Mouse (Mus musculus) hindbrain, embryonic 14.5 days (tissue): Measurements from ENCODE around the gene B4galt5. TPM values are rescaled to one million over a fixed set of nuclear protein-coding genes. Genes with fewer than 3 reads are reported as not detected.
"Not testable (repeated sequence)": the region's sequence is repeated elsewhere in the genome, so short reads cannot be mapped to it uniquely, and the experiment has no call there.

ENCODE experiments used
- ATAC-seq: fragments of 200-750 bp; cut with Nextera tagmentation; 2 replicates; pipeline ENCODE4 v1.8.0; 2017; ENCODE audit warnings: moderate number of reproducible peaks, mild to moderate bottlenecking, moderate TSS enrichment, moderate library complexity; ENCODE audit not compliant: low FRiP score
- DNase-seq: peaks from one replicate; pipeline ENCODE4 v3.0.0-alpha.2; 2015; ENCODE audit warnings: low spot score
- H3K27ac ChIP-seq: fragments of 300-500 bp; sonication (generic); 2 replicates; pipeline ENCODE4 v1.5.1; 2014; ENCODE audit warnings: mild to moderate bottlenecking, moderate library complexity
- H3K27me3 ChIP-seq: fragments of 300-500 bp; sonication (generic); 2 replicates; pipeline ENCODE4 v1.6.1; 2014; ENCODE audit warnings: mild to moderate bottlenecking, low read length, mixed read lengths; ENCODE audit not compliant: control insufficient read depth, insufficient read depth
- H3K36me3 ChIP-seq: fragments of 300-500 bp; sonication (generic); replicated peaks from 2 replicates; pipeline ENCODE4 v1.6.1; 2014; ENCODE audit not compliant: control insufficient read depth, insufficient read depth
- H3K4me1 ChIP-seq: fragments of 300-500 bp; sonication (generic); replicated peaks from 2 replicates; pipeline ENCODE4 v1.6.1; 2014; ENCODE audit warnings: antibody characterized with exemption, low read length, mixed read lengths; ENCODE audit not compliant: control insufficient read depth, insufficient read depth
- H3K4me2 ChIP-seq: fragments of 300-500 bp; sonication (generic); replicated peaks from 2 replicates; pipeline ENCODE4 v1.6.1; 2014; ENCODE audit warnings: mild to moderate bottlenecking, moderate library complexity
- H3K4me3 ChIP-seq: fragments of 300-500 bp; sonication (generic); replicated peaks from 2 replicates; pipeline ENCODE4 v1.5.1; 2014; ENCODE audit warnings: mild to moderate bottlenecking, low read length
- H3K9ac ChIP-seq: fragments of 300-500 bp; sonication (generic); 2 replicates; pipeline ENCODE4 v1.6.1; 2014
- H3K9me3 ChIP-seq: fragments of 300-500 bp; sonication (generic); 2 replicates; pipeline ENCODE4 v1.6.1; 2016; ENCODE audit warnings: low read length; ENCODE audit not compliant: control insufficient read depth
- WGBS: fragments of 180-500 bp; shearing (Covaris S2); extraction: QIAGEN DNeasy Blood & Tissue Kit; methylation state at CpG from one replicate; pipeline ENCODE4 v1.1.7; 2014; 5-methylcytosine and 5-hydroxymethylcytosine counted together
- polyA plus RNA-seq: library from polyadenylated mRNA; unstranded; fragments of >200 nt; fragmentation: Nextera tagmentation; extraction: Ambion mirVana; gene quantifications from 2 replicates; pipeline ENCODE4 v1.2.1, GENCODE M21; 2014

Gene B4galt5
- 24.7 and 33.3 TPM in 2 replicates for polyA plus RNA-seq

DNA sequence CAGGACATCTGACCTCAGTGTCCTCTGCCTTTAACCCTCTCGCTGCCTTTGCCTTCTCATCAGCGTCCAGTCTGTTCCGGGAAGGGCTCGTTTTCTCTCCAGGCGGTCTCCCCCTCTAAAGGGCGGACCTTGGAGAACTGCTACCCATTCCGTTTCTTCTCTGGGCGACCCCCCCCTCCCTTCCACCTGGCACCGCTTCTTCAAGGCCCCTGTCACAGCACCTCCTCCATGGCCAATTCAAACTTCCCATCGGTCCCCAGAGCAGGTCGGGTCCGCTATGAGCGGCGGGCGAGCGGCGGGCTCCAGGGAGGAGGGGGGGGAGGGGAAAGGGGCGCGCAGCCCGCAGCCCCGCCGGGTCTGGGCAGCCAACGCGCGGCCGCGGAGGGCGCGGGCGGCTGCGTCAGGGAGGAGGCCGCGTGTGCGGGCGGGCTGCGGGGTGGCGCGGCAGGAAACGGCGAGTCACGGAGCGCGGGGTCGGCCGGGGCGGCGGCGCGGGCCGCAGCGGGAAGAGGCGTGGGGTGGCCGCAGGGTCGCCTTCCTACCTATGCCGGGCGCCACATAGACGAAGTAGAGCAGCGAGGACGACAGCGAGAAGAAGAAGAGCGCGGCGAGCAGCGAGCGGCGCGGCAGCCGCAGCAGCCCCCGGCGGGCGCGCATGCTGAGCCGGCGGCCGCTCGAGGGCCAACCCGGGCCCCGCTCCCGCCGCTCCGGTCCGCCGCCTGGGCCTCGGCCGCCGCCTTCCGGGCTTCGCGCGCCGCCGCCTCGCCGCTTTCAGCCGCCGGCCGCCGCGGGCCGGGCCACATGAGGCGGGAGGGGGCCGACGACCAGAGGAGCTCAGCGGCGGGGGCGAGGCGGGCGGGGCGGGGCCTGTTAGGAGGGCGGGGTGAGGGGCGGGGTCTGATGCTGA is at the start of gene B4galt5:
TSS of gene B4galt5 (minus strand) at position 808 of the 907 bp plus-strand sequence.
- Histone ChIP-seq H3K4me1 (peaks cover 20% of the 10 kb centered on the region), H3K4me2 (peak within 1 kb of the TSS; percentile 85), H3K27me3 (0 out of 2 replicates have a peak, but pooled peaks cover 2% of the 10 kb centered on the region), H3K4me3 (peak within 1 kb of the TSS; percentile 80), H3K36me3 (no peaks in the 10 kb centered on the region), H3K9ac (peak within 1 kb of the TSS; percentile 89), H3K27ac (peak within 1 kb of the TSS; percentile 90), H3K9me3 (no peaks in the 10 kb centered on the region)
- under 1% methylated on average over 53 of the region's 111 CpGs for WGBS
- DNase-seq, result no peak
- ATAC-seq, result no peak; the same call in none of the 2 replicates

DNA sequence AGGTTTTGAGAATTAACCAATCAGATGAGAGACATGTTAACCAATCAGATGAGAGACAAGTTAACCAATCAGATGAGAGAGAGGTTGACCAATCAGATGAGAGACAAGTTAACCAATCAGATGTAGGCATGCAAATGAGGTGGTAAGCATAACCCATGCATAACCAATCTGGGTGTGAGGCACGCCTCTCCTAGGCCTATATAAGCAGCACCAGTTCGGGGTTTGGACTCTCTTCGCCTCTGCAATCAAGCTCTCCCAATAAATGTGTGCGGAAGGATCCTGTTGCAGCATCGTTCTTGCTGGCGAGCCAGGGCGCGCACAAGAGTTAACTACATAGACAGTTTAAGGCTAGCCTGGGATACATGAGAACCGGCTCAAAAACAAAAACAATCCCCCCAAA is 47.4 kb upstream of the B4galt5 start:
- H3K4me1 ChIP-seq, H3K9ac ChIP-seq, H3K4me2 ChIP-seq, H3K4me3 ChIP-seq, ATAC-seq, H3K9me3 ChIP-seq, H3K27me3 ChIP-seq, H3K27ac ChIP-seq, DNase-seq, H3K36me3 ChIP-seq: not testable (repeated sequence)
- 97% methylated on average over 9 of the region's 9 CpGs for WGBS

DNA sequence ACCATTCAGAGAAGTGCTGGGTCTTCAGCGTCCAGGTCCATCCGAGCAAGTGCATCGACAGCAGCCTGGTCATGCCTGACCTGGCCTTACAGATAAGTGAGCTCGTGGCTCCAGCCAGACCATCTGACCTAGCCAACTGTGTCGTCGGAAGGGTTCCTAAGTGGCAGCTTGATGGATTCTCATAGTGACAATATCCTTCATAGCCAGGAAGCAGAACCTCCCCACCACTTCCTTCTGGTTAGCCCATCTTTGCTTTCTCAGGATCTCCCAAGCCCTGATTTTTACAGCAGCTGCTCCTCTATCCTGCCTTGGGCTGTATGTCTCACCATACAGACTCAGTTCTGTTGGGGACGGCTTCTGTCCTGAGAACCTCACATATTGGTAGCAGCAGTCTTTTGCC is 45.4 kb upstream of the B4galt5 start:
- Histone ChIP-seq H3K9me3 (no peaks in the 10 kb centered on the region), H3K27me3 (no peaks in the 10 kb centered on the region), H3K27ac (no peak overlapping the region), H3K4me2 (no peak overlapping the region), H3K4me1 (no peaks in the 10 kb centered on the region), H3K4me3 (no peak overlapping the region), H3K36me3 (no peaks in the 10 kb centered on the region), H3K9ac (no peak overlapping the region)
- 82% methylated on average over 7 of the region's 7 CpGs for WGBS
- DNase-seq, result no peak
- no peak for ATAC-seq

DNA sequence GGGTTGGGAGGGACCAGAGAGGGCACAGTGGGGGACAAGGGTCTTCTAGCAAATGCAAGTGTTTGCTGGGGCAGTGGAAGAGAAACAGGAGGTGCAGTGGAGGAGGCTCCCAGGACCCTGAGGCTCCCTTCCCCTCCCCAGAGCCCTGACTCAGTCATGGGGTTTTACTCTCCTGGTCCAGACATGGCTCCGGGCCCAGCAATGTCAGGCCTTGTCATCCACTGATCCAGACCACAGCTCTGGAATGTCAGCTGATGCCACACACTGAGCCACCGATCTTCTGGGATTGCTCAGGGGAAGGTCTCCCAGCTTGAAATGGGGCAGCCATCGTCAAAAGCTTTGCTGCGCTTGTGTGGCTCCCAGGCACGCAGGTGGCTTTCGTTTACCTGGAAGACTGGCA is 38.0 kb upstream of the B4galt5 start:
- no peaks in the 10 kb centered on the region for H3K4me1 ChIP-seq
- no peak overlapping the region for H3K4me3 ChIP-seq
- H3K9ac ChIP-seq, result no peak overlapping the region
- no peak overlapping the region for H3K27ac ChIP-seq
- H3K4me2 ChIP-seq, result no peak overlapping the region
- no peaks in the 10 kb centered on the region for H3K27me3 ChIP-seq
- DNase-seq (no peak), ATAC-seq (no peak)
- no peaks in the 10 kb centered on the region for H3K36me3 ChIP-seq
- WGBS, result 80% methylated on average over 6 of the region's 6 CpGs
- H3K9me3 ChIP-seq, result no peaks in the 10 kb centered on the region

DNA sequence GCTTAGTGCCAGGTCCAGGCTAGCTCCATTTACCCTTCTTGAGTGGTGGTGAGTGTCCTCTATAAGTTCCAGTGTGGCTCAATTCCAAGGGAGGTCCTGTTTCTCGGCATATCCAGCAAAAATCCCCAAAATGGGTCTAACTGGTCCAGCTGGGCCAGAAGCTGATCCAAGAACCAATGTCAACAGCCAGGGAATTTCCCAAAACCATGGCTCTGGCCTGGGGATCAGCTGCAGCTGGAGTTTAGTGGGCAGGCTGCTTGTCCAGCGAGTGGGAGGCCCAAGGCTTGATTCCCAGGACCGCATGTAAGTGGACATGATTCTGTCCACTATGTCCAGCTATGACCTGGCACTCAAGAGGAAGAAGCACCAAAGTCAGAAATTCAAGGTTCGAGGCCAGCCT is 37.5 kb upstream of the B4galt5 start:
- no peak overlapping the region for H3K4me2 ChIP-seq
- no peak for DNase-seq
- H3K9me3 ChIP-seq, result no peaks in the 10 kb centered on the region
- WGBS, result 87% methylated on average over 4 of the region's 4 CpGs
- no peak overlapping the region for H3K27ac ChIP-seq
- no peak overlapping the region for H3K4me3 ChIP-seq
- H3K4me1 ChIP-seq, result no peaks in the 10 kb centered on the region
- no peaks in the 10 kb centered on the region for H3K36me3 ChIP-seq
- H3K9ac ChIP-seq, result no peak overlapping the region
- no peaks in the 10 kb centered on the region for H3K27me3 ChIP-seq
- ATAC-seq, result no peak

DNA sequence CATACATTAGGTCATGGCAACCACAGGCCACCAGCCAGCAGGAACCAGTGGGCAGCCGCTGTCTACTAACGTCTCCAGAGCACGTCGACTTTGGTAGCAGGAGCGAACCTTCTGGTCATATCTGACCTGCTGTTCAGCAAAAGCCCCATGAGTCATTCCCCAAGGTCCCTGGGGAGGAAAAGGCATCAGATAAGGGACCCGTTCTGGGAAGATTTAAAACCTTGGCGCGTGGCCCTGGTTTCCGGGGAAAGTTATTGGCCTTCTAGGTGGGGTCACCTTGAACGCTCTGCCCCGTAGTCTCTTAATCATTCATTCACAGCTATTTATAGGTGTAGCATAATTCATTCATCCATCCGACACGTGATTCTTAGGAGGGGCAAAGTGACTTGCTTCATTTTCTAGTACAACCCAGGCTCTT is 34.7 kb upstream of the B4galt5 start:
- Histone ChIP-seq H3K27ac (no peak overlapping the region), H3K4me2 (no peak overlapping the region), H3K9ac (no peak overlapping the region), H3K9me3 (no peaks in the 10 kb centered on the region), H3K36me3 (no peaks in the 10 kb centered on the region), H3K4me3 (no peak overlapping the region), H3K27me3 (no peaks in the 10 kb centered on the region), H3K4me1 (no peaks in the 10 kb centered on the region; the same call in 1 of the 2 replicates)
- DNase-seq, result no peak
- WGBS, result 90% methylated on average over 13 of the region's 13 CpGs
- ATAC-seq, result no peak

DNA sequence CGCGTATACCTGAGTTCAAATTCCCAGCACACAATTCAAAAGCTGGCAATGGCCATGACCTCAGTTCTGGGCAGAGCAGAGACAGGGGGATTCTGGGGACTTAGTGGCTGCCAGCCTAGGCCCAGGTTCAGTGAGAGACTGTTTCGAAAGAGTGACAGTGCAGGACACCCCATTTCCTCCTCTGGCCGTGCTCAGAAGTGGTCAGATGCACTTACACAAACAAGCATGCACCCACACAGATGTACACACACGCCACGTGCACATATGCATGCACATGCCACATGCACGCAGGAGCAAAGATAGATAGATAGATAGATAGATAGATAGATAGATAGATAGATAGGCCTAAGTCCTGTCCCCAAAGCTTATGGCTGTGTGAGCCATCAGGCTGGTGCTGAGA is 33.4 kb upstream of the B4galt5 start:
- H3K27me3 ChIP-seq, result no peaks in the 10 kb centered on the region
- no peaks in the 10 kb centered on the region for H3K9me3 ChIP-seq
- H3K4me3 ChIP-seq, result no peak overlapping the region
- H3K4me1 ChIP-seq, result no peaks in the 10 kb centered on the region; the same call in 1 of the 2 replicates
- no peaks in the 10 kb centered on the region for H3K36me3 ChIP-seq
- WGBS, result 91% methylated on average over 7 of the region's 7 CpGs
- H3K9ac ChIP-seq, result no peak overlapping the region
- no peak for ATAC-seq
- H3K27ac ChIP-seq, result no peak overlapping the region
- DNase-seq, result no peak
- no peak overlapping the region for H3K4me2 ChIP-seq

DNA sequence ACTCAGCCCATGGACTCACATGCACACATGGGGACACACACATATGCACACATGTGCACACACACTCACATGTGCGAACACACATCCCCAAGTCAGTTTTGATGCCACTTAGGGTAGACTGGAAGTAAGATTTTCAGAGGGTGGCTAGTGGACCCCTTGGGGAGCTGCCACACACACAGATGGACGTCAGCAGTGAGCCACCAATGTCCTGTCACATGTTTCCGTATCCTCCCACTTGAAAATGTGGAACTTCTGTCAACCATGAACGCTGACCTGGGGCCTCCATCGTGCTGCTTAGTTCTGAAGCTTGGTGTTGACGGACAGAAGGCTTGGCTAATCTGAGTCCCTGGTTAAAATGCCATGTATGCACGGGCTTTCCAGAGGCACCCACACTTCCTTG is 32.6 kb upstream of the B4galt5 start:
- no peaks in the 10 kb centered on the region for H3K36me3 ChIP-seq
- no peak overlapping the region for H3K4me2 ChIP-seq
- ATAC-seq, result no peak
- no peaks in the 10 kb centered on the region for H3K9me3 ChIP-seq
- H3K4me1 ChIP-seq, result no peaks in the 10 kb centered on the region; the same call in 1 of the 2 replicates
- no peak overlapping the region for H3K4me3 ChIP-seq
- 80% methylated on average over 7 of the region's 7 CpGs for WGBS
- no peaks in the 10 kb centered on the region for H3K27me3 ChIP-seq
- DNase-seq, result no peak
- H3K27ac ChIP-seq, result no peak overlapping the region
- no peak overlapping the region for H3K9ac ChIP-seq

DNA sequence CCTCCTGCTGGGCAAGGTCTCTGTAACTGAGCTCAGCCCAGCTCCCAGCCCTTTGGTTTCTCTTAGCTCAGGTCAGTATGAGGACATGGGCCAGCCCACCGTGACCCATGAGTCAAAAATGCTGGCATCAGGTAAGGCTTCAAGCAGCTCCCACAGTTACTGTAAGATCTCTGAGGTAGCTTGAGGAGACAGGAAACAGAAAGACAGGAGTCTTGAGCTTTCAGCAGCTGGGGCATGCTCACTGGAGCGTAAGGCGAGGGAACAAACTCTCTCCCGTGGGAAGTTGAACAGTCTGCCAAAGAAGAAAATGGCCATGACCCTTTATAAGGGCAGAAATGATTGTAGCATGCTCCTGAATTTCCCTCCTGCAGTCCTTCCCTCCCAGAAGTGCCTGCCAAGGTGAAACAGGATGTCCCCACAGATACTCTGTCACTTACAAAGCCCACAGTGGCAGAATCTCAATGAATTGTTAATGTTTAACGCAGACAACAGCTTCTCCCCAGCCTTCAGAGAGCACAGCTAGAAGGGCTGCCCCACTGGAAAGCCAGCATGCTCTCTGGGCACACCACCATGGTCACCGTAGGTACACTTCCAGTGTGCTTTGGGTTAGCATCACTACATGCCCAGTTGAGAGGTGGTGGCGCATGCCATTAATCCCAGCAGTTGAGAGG is 31.8 kb upstream of the B4galt5 start:
- no peaks in the 10 kb centered on the region for H3K27me3 ChIP-seq
- H3K9ac ChIP-seq, result no peak overlapping the region
- H3K27ac ChIP-seq, result no peak overlapping the region
- 50% methylated on average over 7 of the region's 7 CpGs for WGBS
- H3K4me1 ChIP-seq, result no peaks in the 10 kb centered on the region; the same call in 1 of the 2 replicates
- no peak for ATAC-seq
- no peak overlapping the region for H3K4me3 ChIP-seq
- no peak for DNase-seq
- no peaks in the 10 kb centered on the region for H3K36me3 ChIP-seq
- H3K4me2 ChIP-seq, result no peak overlapping the region
- no peaks in the 10 kb centered on the region for H3K9me3 ChIP-seq
